Mouse (Mus musculus): ENCODE results near the gene P3h4.

DNA sequence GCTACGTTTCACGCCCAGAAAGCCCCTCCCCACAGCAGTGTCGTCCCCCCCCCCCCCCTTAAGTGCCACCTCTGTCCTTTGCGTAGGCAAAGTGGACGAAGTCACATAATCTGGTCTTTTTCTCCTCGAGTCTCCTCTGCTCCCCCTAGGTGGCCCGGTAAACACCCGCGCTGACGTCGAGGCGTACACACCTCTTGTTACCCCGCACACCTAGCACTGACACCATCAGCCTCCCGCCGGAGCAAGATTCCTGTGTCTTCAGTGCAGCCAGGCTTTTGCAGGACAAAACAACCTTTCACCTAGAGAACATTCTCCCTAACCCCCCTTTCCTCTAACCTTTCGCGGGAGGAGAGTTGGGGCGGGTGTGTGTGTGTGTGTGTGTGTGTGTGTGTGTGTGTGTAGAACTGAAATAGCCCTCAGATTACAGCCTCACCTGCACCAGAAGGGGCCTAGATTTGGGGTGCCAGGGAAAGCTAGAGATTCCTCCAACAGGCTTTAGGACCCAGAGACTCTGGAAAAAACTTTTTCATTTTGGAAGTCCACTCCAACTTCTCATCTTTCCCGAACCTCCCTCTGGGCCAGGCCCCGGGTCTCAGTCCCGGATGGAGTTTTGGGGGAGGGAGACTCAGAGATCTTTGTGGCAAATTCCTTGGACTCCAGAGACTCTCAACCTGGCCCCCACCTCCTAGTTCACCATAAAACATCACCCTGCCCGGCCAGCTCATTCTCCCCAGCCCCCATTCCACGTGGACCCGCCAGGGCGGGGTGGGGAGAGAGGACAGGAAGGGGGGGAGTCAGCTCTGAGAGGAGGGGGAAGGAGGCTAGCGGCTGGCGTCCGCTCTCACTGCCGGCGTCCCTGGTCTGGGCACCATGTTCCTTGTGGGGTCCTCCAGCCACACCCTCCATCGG lies 532 bp upstream of the P3h4 start, which contains the start of gene Fkbp10:
- TF ChIP-seq CTCF (IDR thresholded peaks at IDR 0.05) (no peak), EP300 (IDR thresholded peaks at IDR 0.05; ENCODE audit: insufficient read depth, low read depth, low read length) (no peak), POLR2A (IDR thresholded peaks at IDR 0.05; ENCODE audit: insufficient read depth, low read depth, low read length) (peak; percentile 59)

Data from heart, adult 2 months (tissue).